Mouse (Mus musculus) ES-E14 (cell line): ENCODE results near the gene Atp6v0e. TPM values are rescaled to one million over a fixed set of nuclear protein-coding genes. Genes with fewer than 3 reads are reported as not detected.

Experiments used
- DNase-seq: peaks from one replicate; pipeline ENCODE4 v3.0.0-alpha.2; 2013; ENCODE audit warnings: low read depth, low spot score
- H3K27ac ChIP-seq: 2 replicates; pipeline ENCODE4 v1.5.1; 2012; ENCODE audit warnings: low read depth, mild to moderate bottlenecking, low read length, moderate library complexity, mixed read lengths; ENCODE audit not compliant: poor library complexity, insufficient read depth, severe bottlenecking
- H3K36me3 ChIP-seq: 2 replicates; pipeline ENCODE4 v1.6.1; 2012; ENCODE audit warnings: mild to moderate bottlenecking, low read length, moderate library complexity, mixed read lengths; ENCODE audit not compliant: control insufficient read depth, poor library complexity, insufficient read depth, severe bottlenecking
- H3K4me1 ChIP-seq, 2 experiments: fragments of 150-350 bp in 1 of 2; sonication (generic) in 1 of 2; 2 replicates each; pipeline ENCODE4 v1.6.1; 2012; ENCODE audit warnings: low read length in 2 of 2, mild to moderate bottlenecking in 1 of 2, mixed read lengths in 1 of 2; ENCODE audit not compliant: control insufficient read depth in 2 of 2, insufficient read depth in 2 of 2, poor library complexity in 1 of 2
- H3K4me3 ChIP-seq, 2 experiments: fragments of 150-350 bp in 1 of 2; sonication (generic) in 1 of 2; 2 replicates each; pipeline ENCODE4 v1.5.1; 2012; ENCODE audit warnings: low read length in 2 of 2, low read depth in 1 of 2, mild to moderate bottlenecking in 1 of 2, mixed read lengths in 1 of 2; ENCODE audit not compliant: insufficient read depth in 1 of 2, poor library complexity in 1 of 2, severe bottlenecking in 1 of 2
- H3K9ac ChIP-seq: 2 replicates; pipeline ENCODE4 v1.6.1; 2012; ENCODE audit warnings: low read depth, mild to moderate bottlenecking, low read length, mixed read lengths; ENCODE audit not compliant: poor library complexity, insufficient read depth, severe bottlenecking
- H3K9me3 ChIP-seq: fragments of 150-350 bp; sonication (generic); 2 replicates; pipeline ENCODE4 v1.6.1; 2012; ENCODE audit warnings: low read depth, mild to moderate bottlenecking, low read length; ENCODE audit not compliant: control insufficient read depth, insufficient read depth
- CHD2 ChIP-seq: IDR thresholded peaks from 2 replicates; pipeline ENCODE4 v1.6.1; 2014; ENCODE audit warnings: mild to moderate bottlenecking, low read depth, low read length, inconsistent platforms
- HCFC1 ChIP-seq: IDR thresholded peaks from 2 replicates; pipeline ENCODE4 v1.6.1; 2012; ENCODE audit warnings: low read length, inconsistent platforms, borderline replicate concordance; ENCODE audit not compliant: insufficient read depth
- MAFK ChIP-seq: IDR thresholded peaks from 2 replicates; pipeline ENCODE4 v1.6.1; 2014; ENCODE audit warnings: mild to moderate bottlenecking, low read depth, low read length, inconsistent platforms; ENCODE audit not compliant: insufficient read depth
- ZC3H11A ChIP-seq: IDR thresholded peaks from 2 replicates; pipeline ENCODE4 v1.6.1; 2012; ENCODE audit warnings: low read depth, mild to moderate bottlenecking, inconsistent platforms, low read length, borderline replicate concordance
- ZNF384 ChIP-seq: IDR thresholded peaks from 2 replicates; pipeline ENCODE4 v1.6.1; 2012; ENCODE audit warnings: low read depth, low read length, inconsistent platforms
- in situ Hi-C, 2 experiments: fragments of 600-800 bp; cut with MboI; formaldehyde crosslinking; loops; one replicate each; pipeline ENCODE4 v1.15.1; 2025; ENCODE audit warnings: low sequenced_read_pairs in 2 of 2, inconsistent platforms in 1 of 2; ENCODE audit not compliant: unreplicated experiment in 2 of 2
- total RNA-seq: library from RNA; depleted of rRNA; stranded (reverse); fragments of 300-350 nt; gene quantifications from 2 replicates; pipeline ENCODE4 v1.2.3, GENCODE M21; 2012

Gene Atp6v0e
- total RNA-seq, 1 experiment, result 252 TPM

GRCm38 (mm10) chr17:26635951-26636350 lies 27.1 kb upstream of the Atp6v0e start:
- Histone ChIP-seq H3K4me3 (no peak overlapping the region), H3K4me1 (peaks cover 0 to 6% of the 10 kb centered on the region in 2 experiments; a peak in 1 of 4 replicates), H3K36me3 (peaks cover 50% of the 10 kb centered on the region), H3K9me3 (no peaks in the 10 kb centered on the region), H3K9ac (no peak overlapping the region), H3K27ac (no peak overlapping the region)
- TF ChIP-seq CHD2 (no peak), MAFK (no peak), ZC3H11A (no peak), ZNF384 (no peak), HCFC1 (no peak)
- no peak for DNase-seq
- in situ Hi-C loops, result loop anchor here (5.0 to 10.0 kb wide), 2 partner anchors 169 to 171 kb away; no protein-coding TSS in a partner anchor

GRCm38 (mm10) chr17:26637851-26638250 lies 25.2 kb upstream of the Atp6v0e start:
- Histone ChIP-seq H3K9me3 (no peaks in the 10 kb centered on the region), H3K4me3 (no peak overlapping the region), H3K36me3 (peaks cover 51% of the 10 kb centered on the region), H3K27ac (no peak overlapping the region), H3K9ac (no peak overlapping the region), H3K4me1 (peaks cover 0 to 2% of the 10 kb centered on the region in 2 experiments; a peak in 1 of 4 replicates)
- in situ Hi-C loops, result loop anchor here (5.0 to 10.0 kb wide), 2 partner anchors 171 to 173 kb away; no protein-coding TSS in a partner anchor
- TF ChIP-seq ZC3H11A, result no peak
- TF ChIP-seq HCFC1, result no peak
- TF ChIP-seq MAFK, result no peak
- no peak for TF ChIP-seq ZNF384
- TF ChIP-seq CHD2, result no peak
- no peak for DNase-seq

- in situ Hi-C loops, result loop anchor here (5.0 to 10.0 kb wide), 2 partner anchors 171 to 174 kb away; no protein-coding TSS in a partner anchor
- 0 out of 2 replicates have a peak overlapping the region, but pooled peaks have one; percentile 56 for H3K9ac ChIP-seq
- no peak overlapping the region for H3K27ac ChIP-seq
- peaks cover 56% of the 10 kb centered on the region for H3K36me3 ChIP-seq
- no peak overlapping the region for H3K4me3 ChIP-seq
- TF ChIP-seq HCFC1 (no peak), ZC3H11A (peak; percentile 68)
- peak; percentile 46 for DNase-seq
- no peaks in the 10 kb centered on the region for H3K9me3 ChIP-seq
- H3K4me1 ChIP-seq, result peaks cover 0 to 2% of the 10 kb centered on the region in 2 experiments; a peak in 1 of 4 replicates
These were observed 24.4 kb upstream of the Atp6v0e start for GRCm38 (mm10) chr17:26638655-26639054.

GRCm38 (mm10) chr17:26639791-26640190 lies 23.2 kb upstream of the Atp6v0e start:
- peaks cover 62% of the 10 kb centered on the region for H3K36me3 ChIP-seq
- in situ Hi-C loops, result loop anchor here (5.0 to 10.0 kb wide), 2 partner anchors 172 to 175 kb away; no protein-coding TSS in a partner anchor
- TF ChIP-seq HCFC1 (no peak), ZNF384 (no peak), ZC3H11A (no peak), MAFK (no peak), CHD2 (no peak)
- DNase-seq, result no peak
- no peak overlapping the region for H3K9ac ChIP-seq
- H3K27ac ChIP-seq, result no peak overlapping the region
- H3K9me3 ChIP-seq, result no peaks in the 10 kb centered on the region
- H3K4me1 ChIP-seq, result peaks cover 0 to 5% of the 10 kb centered on the region in 2 experiments; a peak in 1 of 4 replicates
- no peak overlapping the region for H3K4me3 ChIP-seq

GRCm38 (mm10) chr17:26640286-26640740 lies 22.7 kb upstream of the Atp6v0e start:
- H3K4me3 ChIP-seq, result no peak overlapping the region
- no peak for TF ChIP-seq HCFC1
- no peak for TF ChIP-seq MAFK
- TF ChIP-seq CHD2, result no peak
- TF ChIP-seq ZC3H11A, result no peak
- TF ChIP-seq ZNF384, result no peak
- H3K4me1 ChIP-seq, result peaks cover 0 to 5% of the 10 kb centered on the region in 2 experiments; a peak in 1 of 4 replicates
- no peak for DNase-seq
- H3K27ac ChIP-seq, result no peak overlapping the region
- in situ Hi-C loops, result no loop called here
- no peaks in the 10 kb centered on the region for H3K9me3 ChIP-seq
- H3K36me3 ChIP-seq, result peaks cover 62% of the 10 kb centered on the region
- no peak overlapping the region for H3K9ac ChIP-seq
